Mouse (Mus musculus): ENCODE data around the gene Ppp1r3d.

- TF ChIP-seq CTCF (IDR thresholded peaks at IDR 0.05; ENCODE audit: control insufficient read depth, insufficient read depth, low read length) (no peak), POLR2A (IDR thresholded peaks at IDR 0.05; ENCODE audit: borderline replicate concordance, control insufficient read depth, low read depth, low read length) (no peak)
These were observed 35.1 kb upstream of the Ppp1r3d start for GRCm38 (mm10) chr2:178449386-178449785.
